Mouse (Mus musculus): ENCODE measurements at regions not wholly inside any gene's neighbourhood (a gene's known extent, or its start where the extent isn't known, plus 50 kb on each side); places are given as distances from the start of the nearest gene placed in this dataset.

- Histone ChIP-seq H3K4me3 (no peak overlapping the region), H3K27ac (ENCODE audit: poor library complexity, severe bottlenecking) (no peak overlapping the region), H3K9me3 (replicated peaks) (no peaks in the 10 kb centered on the region), H3K36me3 (no peaks in the 10 kb centered on the region), H3K9ac (no peak overlapping the region), H3K27me3 (replicated peaks) (no peaks in the 10 kb centered on the region), H3K4me1 (replicated peaks) (no peaks in the 10 kb centered on the region), H3K4me2 (no peak overlapping the region)
- no peak for ATAC-seq (ENCODE audit: insufficient number of reproducible peaks, low FRiP score)
- 74% methylated on average over 4 of the region's 4 CpGs for WGBS
These were observed 148.0 kb upstream of the Dusp10 start for GRCm38 (mm10) chr1:183865111-183865510.

DNA sequence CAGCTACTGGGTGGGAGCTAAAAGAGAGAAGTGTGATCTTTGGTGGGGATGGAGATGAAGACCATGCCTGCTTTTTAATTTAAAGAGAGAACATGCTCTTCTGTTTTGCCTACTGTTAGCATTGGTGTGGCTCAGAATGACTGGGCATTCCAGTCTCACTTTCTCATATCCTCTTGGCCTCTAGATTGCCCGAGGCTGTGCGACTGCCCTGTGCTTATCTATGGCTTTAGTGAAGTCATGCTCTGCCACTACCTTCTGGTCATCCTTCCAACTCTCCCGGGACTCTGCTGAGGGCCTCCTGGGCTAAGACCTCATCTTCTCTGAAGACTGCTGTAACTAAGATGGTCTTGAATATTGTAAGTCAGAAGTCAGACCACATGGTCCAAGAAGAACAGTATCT, 147.5 kb upstream of the Dusp10 start:
- H3K4me3 ChIP-seq: no peak overlapping the region
- H3K36me3 ChIP-seq: no peaks in the 10 kb centered on the region

DNA sequence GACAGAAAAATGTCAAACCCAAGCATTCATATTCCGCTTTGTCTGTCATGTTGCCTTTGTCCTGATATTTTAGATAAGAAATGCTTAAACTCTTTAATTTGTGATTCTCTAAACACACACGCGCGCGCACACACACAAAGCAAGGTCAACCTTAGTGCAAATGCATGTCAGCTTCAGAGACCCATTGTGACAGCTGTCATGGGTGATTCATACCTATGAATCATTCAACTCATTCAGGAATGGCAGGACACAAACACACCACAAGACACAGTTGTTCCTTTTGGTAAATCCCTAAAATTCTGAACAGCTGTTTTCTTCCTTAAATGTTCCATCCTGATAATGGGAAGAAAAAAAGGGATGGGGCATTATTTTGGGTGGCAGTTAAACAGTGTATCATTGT, 144.1 kb upstream of the Dusp10 start:
- Histone ChIP-seq H3K36me3 (no peaks in the 10 kb centered on the region), H3K27me3 (replicated peaks) (no peaks in the 10 kb centered on the region), H3K4me1 (replicated peaks) (no peaks in the 10 kb centered on the region), H3K9me3 (replicated peaks) (no peaks in the 10 kb centered on the region), H3K9ac (no peak overlapping the region), H3K4me3 (no peak overlapping the region), H3K4me2 (no peak overlapping the region), H3K27ac (ENCODE audit: poor library complexity, severe bottlenecking) (no peak overlapping the region)
- ATAC-seq (ENCODE audit: insufficient number of reproducible peaks, low FRiP score): no peak
- whole genome bisulfite sequencing: 94% methylated on average over 5 of the region's 5 CpGs

More for the DNA sequence above, 147.5 kb upstream of the Dusp10 start:
- WGBS: 44% methylated on average over 3 of the region's 3 CpGs
- H3K4me1 ChIP-seq (replicated peaks): no peaks in the 10 kb centered on the region
- no peak overlapping the region for H3K27ac ChIP-seq (ENCODE audit: poor library complexity, severe bottlenecking)
- H3K4me2 ChIP-seq: no peak overlapping the region
- no peak for ATAC-seq (ENCODE audit: insufficient number of reproducible peaks, low FRiP score)
- no peak overlapping the region for H3K9ac ChIP-seq
- no peaks in the 10 kb centered on the region for H3K9me3 ChIP-seq (replicated peaks)
- H3K27me3 ChIP-seq (replicated peaks): no peaks in the 10 kb centered on the region

GRCm38 (mm10) chr1:183895936-183896335, 117.2 kb upstream of the Dusp10 start:
- no peak overlapping the region for H3K4me2 ChIP-seq
- 90% methylated on average over 3 of the region's 3 CpGs for WGBS
- H3K4me3 ChIP-seq: no peak overlapping the region
- no peaks in the 10 kb centered on the region for H3K36me3 ChIP-seq
- H3K27me3 ChIP-seq (replicated peaks): no peaks in the 10 kb centered on the region
- H3K4me1 ChIP-seq (replicated peaks): no peaks in the 10 kb centered on the region
- no peak overlapping the region for H3K9ac ChIP-seq
- no peaks in the 10 kb centered on the region for H3K9me3 ChIP-seq (replicated peaks)
- H3K27ac ChIP-seq (ENCODE audit: poor library complexity, severe bottlenecking): no peak overlapping the region
- no peak for ATAC-seq (ENCODE audit: insufficient number of reproducible peaks, low FRiP score)

GRCm38 (mm10) chr1:183898091-183898490, 115.0 kb upstream of the Dusp10 start:
- H3K4me1 ChIP-seq (replicated peaks): no peaks in the 10 kb centered on the region
- 76% methylated on average over 3 of the region's 3 CpGs for WGBS
- no peak for ATAC-seq (ENCODE audit: insufficient number of reproducible peaks, low FRiP score)
- no peaks in the 10 kb centered on the region for H3K9me3 ChIP-seq (replicated peaks)
- no peaks in the 10 kb centered on the region for H3K27me3 ChIP-seq (replicated peaks)
- no peak overlapping the region for H3K4me2 ChIP-seq
- no peak overlapping the region for H3K27ac ChIP-seq (ENCODE audit: poor library complexity, severe bottlenecking)
- no peak overlapping the region for H3K4me3 ChIP-seq
- H3K9ac ChIP-seq: no peak overlapping the region
- no peaks in the 10 kb centered on the region for H3K36me3 ChIP-seq

- Histone ChIP-seq H3K9ac (no peak overlapping the region), H3K9me3 (replicated peaks) (no peaks in the 10 kb centered on the region), H3K27ac (ENCODE audit: poor library complexity, severe bottlenecking) (no peak overlapping the region), H3K4me3 (no peak overlapping the region), H3K27me3 (replicated peaks) (no peaks in the 10 kb centered on the region), H3K4me1 (replicated peaks) (no peaks in the 10 kb centered on the region), H3K4me2 (no peak overlapping the region), H3K36me3 (no peaks in the 10 kb centered on the region)
- WGBS: 84% methylated on average over 7 of the region's 7 CpGs
- no peak for ATAC-seq (ENCODE audit: insufficient number of reproducible peaks, low FRiP score)
These were observed 108.5 kb upstream of the Dusp10 start for GRCm38 (mm10) chr1:183904564-183904963.

GRCm38 (mm10) chr1:183905345-183906142, 107.6 kb upstream of the Dusp10 start:
- 74% methylated on average over 11 of the region's 11 CpGs for WGBS
- no peaks in the 10 kb centered on the region for H3K9me3 ChIP-seq (replicated peaks)
- H3K36me3 ChIP-seq: no peaks in the 10 kb centered on the region
- H3K4me2 ChIP-seq: no peak overlapping the region
- no peak for ATAC-seq (ENCODE audit: insufficient number of reproducible peaks, low FRiP score)
- no peak overlapping the region for H3K9ac ChIP-seq
- H3K4me3 ChIP-seq: no peak overlapping the region
- H3K4me1 ChIP-seq (replicated peaks): no peaks in the 10 kb centered on the region
- no peaks in the 10 kb centered on the region for H3K27me3 ChIP-seq (replicated peaks)
- H3K27ac ChIP-seq (ENCODE audit: poor library complexity, severe bottlenecking): no peak overlapping the region

GRCm38 (mm10) chr1:183917656-183918055, 95.4 kb upstream of the Dusp10 start:
- Histone ChIP-seq H3K4me3 (no peak overlapping the region), H3K27ac (ENCODE audit: poor library complexity, severe bottlenecking) (no peak overlapping the region), H3K4me2 (no peak overlapping the region), H3K9me3 (replicated peaks) (0 out of 2 replicates have a peak, but pooled peaks cover 4% of the 10 kb centered on the region), H3K9ac (no peak overlapping the region), H3K4me1 (replicated peaks) (no peaks in the 10 kb centered on the region), H3K36me3 (no peaks in the 10 kb centered on the region), H3K27me3 (replicated peaks) (no peaks in the 10 kb centered on the region)
- WGBS: 84% methylated on average over 3 of the region's 3 CpGs
- ATAC-seq (ENCODE audit: insufficient number of reproducible peaks, low FRiP score): no peak

GRCm38 (mm10) chr1:183921262-183921661, 91.8 kb upstream of the Dusp10 start:
- H3K4me3 ChIP-seq: no peak overlapping the region
- H3K27ac ChIP-seq (ENCODE audit: poor library complexity, severe bottlenecking): no peak overlapping the region
- H3K27me3 ChIP-seq (replicated peaks): no peaks in the 10 kb centered on the region
- no peak for ATAC-seq (ENCODE audit: insufficient number of reproducible peaks, low FRiP score)
- no peak overlapping the region for H3K9ac ChIP-seq
- 0 out of 2 replicates have a peak, but pooled peaks cover 4% of the 10 kb centered on the region for H3K9me3 ChIP-seq (replicated peaks)
- 68% methylated on average over 2 of the region's 2 CpGs for WGBS
- H3K4me2 ChIP-seq: no peak overlapping the region
- H3K4me1 ChIP-seq (replicated peaks): no peaks in the 10 kb centered on the region
- H3K36me3 ChIP-seq: no peaks in the 10 kb centered on the region

DNA sequence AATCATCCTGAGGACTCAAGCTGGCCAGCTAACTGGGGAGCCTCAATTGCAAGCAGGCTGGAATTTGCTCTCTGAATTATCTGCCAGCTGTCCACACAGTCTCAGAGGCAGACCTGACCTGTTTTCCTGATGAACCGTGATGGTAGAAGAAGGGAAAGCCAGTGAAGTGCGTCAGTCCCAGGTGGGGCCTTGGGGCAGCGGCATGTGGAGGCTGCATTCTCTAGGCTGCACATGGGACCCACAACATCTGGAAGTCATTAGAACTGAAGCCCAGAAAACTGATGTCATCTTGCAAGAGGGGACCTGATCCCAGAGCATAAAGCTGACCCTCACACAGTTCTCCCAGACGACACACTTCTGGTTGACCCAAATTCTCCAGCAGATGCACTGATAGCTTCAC, 84.6 kb upstream of the Dusp10 start:
- 54% methylated on average over 4 of the region's 4 CpGs for WGBS
- no peak for ATAC-seq (ENCODE audit: insufficient number of reproducible peaks, low FRiP score)
- Histone ChIP-seq H3K4me2 (no peak overlapping the region), H3K9ac (no peak overlapping the region), H3K27me3 (replicated peaks) (peaks cover 7% of the 10 kb centered on the region; the same call in 1 of the 2 replicates), H3K27ac (ENCODE audit: poor library complexity, severe bottlenecking) (no peak overlapping the region), H3K4me3 (no peak overlapping the region), H3K36me3 (no peaks in the 10 kb centered on the region), H3K9me3 (replicated peaks) (no peaks in the 10 kb centered on the region), H3K4me1 (replicated peaks) (no peaks in the 10 kb centered on the region)

DNA sequence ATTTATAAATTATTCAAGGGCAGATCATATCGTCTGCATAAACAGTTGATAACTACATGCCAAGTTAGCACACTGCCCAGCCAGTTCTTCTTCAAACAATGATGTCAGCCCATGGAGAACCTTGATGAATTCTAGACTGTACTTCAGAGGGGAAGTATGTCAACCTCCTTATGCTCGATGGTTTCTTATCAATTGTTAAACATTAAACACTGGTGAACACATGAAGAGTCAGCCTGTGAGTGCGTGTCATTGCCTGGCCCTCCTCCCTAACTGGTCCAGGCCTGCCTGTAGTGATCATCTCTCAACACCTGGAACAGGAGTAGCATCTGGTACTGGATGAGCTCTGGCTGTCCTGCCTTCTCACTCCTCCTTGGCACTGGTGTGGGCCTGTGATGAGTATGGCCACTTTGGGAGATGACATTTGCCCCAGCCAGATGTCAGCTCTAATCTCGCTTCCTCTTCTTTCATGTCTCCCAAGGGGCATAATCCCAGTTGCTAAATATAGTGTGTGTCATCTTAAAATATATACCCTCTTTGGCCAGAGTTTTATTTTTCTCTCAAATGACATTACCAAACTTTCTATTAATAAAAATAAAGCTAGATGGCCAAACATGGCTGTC, 82.6 kb upstream of the Dusp10 start:
- Histone ChIP-seq H3K27me3 (replicated peaks) (peaks cover 7% of the 10 kb centered on the region; the same call in 1 of the 2 replicates), H3K9me3 (replicated peaks) (no peaks in the 10 kb centered on the region), H3K9ac (no peak overlapping the region), H3K4me1 (replicated peaks) (no peaks in the 10 kb centered on the region), H3K36me3 (no peaks in the 10 kb centered on the region), H3K4me2 (no peak overlapping the region), H3K27ac (ENCODE audit: poor library complexity, severe bottlenecking) (no peak overlapping the region), H3K4me3 (no peak overlapping the region)
- 68% methylated on average over 4 of the region's 4 CpGs for WGBS
- no peak for ATAC-seq (ENCODE audit: insufficient number of reproducible peaks, low FRiP score)
